Mouse (Mus musculus) liver, embryonic 14.5 days (tissue): ENCODE results near the gene Grip1. TPM values are rescaled to one million over a fixed set of nuclear protein-coding genes. Genes with fewer than 3 reads are reported as not detected.

Source experiments
- ATAC-seq: fragments of 200-750 bp; cut with Nextera tagmentation; 2 replicates; pipeline ENCODE4 v1.8.0; 2017; ENCODE audit warnings: moderate number of reproducible peaks, mild to moderate bottlenecking, moderate library complexity; ENCODE audit not compliant: insufficient read depth
- DNase-seq, 3 experiments: peaks; one replicate each; pipeline ENCODE4 v3.0.0-alpha.2; 2012 to 2013; ENCODE audit warnings: low read depth in 3 of 3, low spot score in 3 of 3
- H3K27ac ChIP-seq: fragments of 300-500 bp; sonication (generic); 2 replicates; pipeline ENCODE4 v1.5.1; 2014; ENCODE audit warnings: moderate library complexity, mild to moderate bottlenecking, control low read depth, inconsistent platforms
- H3K27me3 ChIP-seq: fragments of 300-500 bp; sonication (generic); 2 replicates; pipeline ENCODE4 v1.6.1; 2014; ENCODE audit warnings: mild to moderate bottlenecking, low read length, moderate library complexity; ENCODE audit not compliant: control insufficient read depth, insufficient read depth
- H3K36me3 ChIP-seq: fragments of 300-500 bp; sonication (generic); replicated peaks from 2 replicates; pipeline ENCODE4 v1.6.1; 2014; ENCODE audit warnings: low read depth; ENCODE audit not compliant: control insufficient read depth, insufficient read depth
- H3K4me1 ChIP-seq, 2 experiments: fragments of 200-500 bp in 1 of 2; fragments of 300-500 bp in 1 of 2; sonication (generic) in 1 of 2; replicated peaks; 2 replicates each; pipeline ENCODE4 v1.6.1; 2012 to 2014; ENCODE audit warnings: antibody characterized with exemption in 1 of 2, inconsistent platforms in 1 of 2, low read length in 1 of 2; ENCODE audit not compliant: control insufficient read depth in 2 of 2, insufficient read depth in 2 of 2
- H3K4me2 ChIP-seq: fragments of 300-500 bp; sonication (generic); 2 replicates; pipeline ENCODE4 v1.6.1; 2014; ENCODE audit warnings: low read depth, mild to moderate bottlenecking, control low read depth, moderate library complexity
- H3K4me3 ChIP-seq, 2 experiments: fragments of 200-500 bp in 1 of 2; fragments of 300-500 bp in 1 of 2; sonication (generic) in 1 of 2; 2 replicates each; pipeline ENCODE4 v1.5.1; 2012 to 2014; ENCODE audit warnings: low read depth in 2 of 2, low read length in 2 of 2, mild to moderate bottlenecking in 2 of 2, control low read depth in 1 of 2, inconsistent platforms in 1 of 2, moderate library complexity in 1 of 2; ENCODE audit not compliant: insufficient read depth in 1 of 2
- H3K9ac ChIP-seq: fragments of 300-500 bp; sonication (generic); replicated peaks from 2 replicates; pipeline ENCODE4 v1.6.1; 2014; ENCODE audit warnings: mild to moderate bottlenecking, control low read depth, moderate library complexity
- H3K9me3 ChIP-seq: fragments of 300-500 bp; sonication (generic); 2 replicates; pipeline ENCODE4 v1.6.1; 2016; ENCODE audit warnings: low read length, mixed read lengths; ENCODE audit not compliant: control insufficient read depth
- CTCF ChIP-seq: IDR thresholded peaks from 2 replicates; pipeline ENCODE4 v1.5.1; 2016; ENCODE audit warnings: antibody characterized with exemption, low read depth, control low read depth
- EP300 ChIP-seq: IDR thresholded peaks from 2 replicates; pipeline ENCODE4 v1.6.1; 2016; ENCODE audit warnings: antibody characterized with exemption, low read depth
- WGBS: fragments of 180-500 bp; shearing (Covaris S2); extraction: QIAGEN DNeasy Blood & Tissue Kit; methylation state at CpG from one replicate; pipeline ENCODE4 v1.1.7; 2014; ENCODE audit not compliant: insufficient replicate concordance; 5-methylcytosine and 5-hydroxymethylcytosine counted together
- polyA plus RNA-seq, 2 experiments: library from polyadenylated mRNA; depleted of rRNA in 1 of 2; stranded (reverse) in 1 of 2; unstranded in 1 of 2; fragments of >200 nt; fragmentation: Nextera tagmentation in 1 of 2; extraction: Ambion mirVana in 1 of 2; gene quantifications; 2 replicates each; pipeline versions ENCODE4 v1.2.1 to v1.2.3; 2012 to 2014

Gene Grip1
- polyA plus RNA-seq, 2 experiments: 0.37 to 0.56 TPM

DNA sequence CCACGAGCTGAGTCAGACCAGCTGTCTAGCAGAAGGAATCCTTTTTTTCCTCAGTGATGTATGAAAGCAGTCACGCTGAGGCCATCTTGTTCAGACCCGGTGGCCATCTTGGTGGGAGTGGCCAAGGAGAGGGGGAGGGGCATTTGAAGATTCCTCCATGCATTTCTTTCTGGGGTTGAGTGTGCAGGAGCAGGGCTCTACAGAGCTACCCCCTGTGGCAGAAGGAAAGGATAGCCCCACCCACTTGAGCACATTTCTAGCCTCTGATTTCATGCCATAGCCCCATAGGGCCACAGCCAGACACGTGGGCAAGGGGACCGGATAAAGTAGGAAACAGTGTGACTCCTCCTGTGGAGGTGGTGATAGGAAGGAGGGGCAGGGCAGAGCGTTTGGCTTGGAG lies 481.6 kb downstream of the Grip1 start:
- ATAC-seq: no peak
- no peaks in the 10 kb centered on the region for H3K36me3 ChIP-seq
- no peak overlapping the region for H3K27ac ChIP-seq
- no peaks in the 10 kb centered on the region for H3K27me3 ChIP-seq
- H3K9ac ChIP-seq: no peak overlapping the region
- H3K4me1 ChIP-seq: no peaks in the 10 kb centered on the region
- WGBS: 70% methylated on average over 6 of the region's 6 CpGs
- TF ChIP-seq EP300 (no peak), CTCF (no peak)
- H3K4me3 ChIP-seq: no peak overlapping the region
- H3K9me3 ChIP-seq: no peaks in the 10 kb centered on the region; the same call in 1 of the 2 replicates
- H3K4me2 ChIP-seq: no peak overlapping the region
- DNase-seq: no peak

DNA sequence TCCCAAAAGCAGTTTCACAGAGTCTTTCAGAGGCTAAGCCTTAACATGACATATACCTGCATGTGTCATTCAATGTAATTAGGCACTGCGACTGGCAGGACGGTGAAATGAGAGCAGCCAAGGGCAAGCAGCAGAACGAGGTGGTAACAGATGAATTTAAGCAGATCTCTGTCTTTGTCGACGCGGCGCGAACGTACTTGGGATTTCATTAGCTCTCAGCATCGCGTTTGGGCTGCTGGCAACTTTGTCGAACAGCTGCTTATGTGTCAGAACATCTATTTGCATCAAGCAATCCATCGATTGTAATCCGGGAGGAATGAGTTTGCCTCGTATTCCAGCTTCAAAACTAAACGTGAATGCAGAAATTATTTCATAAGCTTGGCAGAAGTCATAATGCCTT lies 483.9 kb downstream of the Grip1 start:
- 81% methylated on average over 16 of the region's 16 CpGs for WGBS
- DNase-seq (no peak), ATAC-seq (no peak)
- Histone ChIP-seq H3K9ac (no peak overlapping the region), H3K27ac (no peak overlapping the region), H3K9me3 (no peaks in the 10 kb centered on the region; the same call in 1 of the 2 replicates), H3K36me3 (no peaks in the 10 kb centered on the region), H3K27me3 (no peaks in the 10 kb centered on the region), H3K4me1 (no peaks in the 10 kb centered on the region), H3K4me3 (no peak overlapping the region), H3K4me2 (no peak overlapping the region)
- TF ChIP-seq CTCF (no peak), EP300 (no peak)

DNA sequence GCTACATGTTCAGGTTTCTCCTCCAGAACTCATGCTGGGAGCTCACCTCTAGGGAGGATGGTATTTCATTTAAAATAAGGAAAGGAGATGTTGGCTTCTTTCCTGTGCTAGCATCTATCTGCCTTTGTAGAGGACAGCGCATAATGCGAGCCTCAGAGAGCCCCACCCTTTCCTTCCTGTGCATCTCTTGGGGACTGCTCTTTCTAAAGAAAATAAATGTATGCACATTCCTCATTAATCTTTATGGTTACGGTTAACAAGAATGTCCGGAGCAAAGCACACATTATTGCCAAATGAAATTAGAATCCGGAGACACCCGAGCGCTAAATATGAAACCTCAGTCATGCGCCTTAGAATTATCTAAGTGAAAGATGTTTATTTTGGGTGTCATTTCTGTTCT lies 490.3 kb downstream of the Grip1 start:
- no peaks in the 10 kb centered on the region for H3K27me3 ChIP-seq
- H3K4me1 ChIP-seq: no peaks in the 10 kb centered on the region
- H3K36me3 ChIP-seq: no peaks in the 10 kb centered on the region
- DNase-seq (no peak), ATAC-seq (no peak)
- no peak overlapping the region for H3K4me2 ChIP-seq
- TF ChIP-seq EP300: no peak
- TF ChIP-seq CTCF: no peak
- WGBS: 71% methylated on average over 8 of the region's 8 CpGs
- no peak overlapping the region for H3K4me3 ChIP-seq
- no peak overlapping the region for H3K27ac ChIP-seq
- no peaks in the 10 kb centered on the region for H3K9me3 ChIP-seq
- no peak overlapping the region for H3K9ac ChIP-seq

DNA sequence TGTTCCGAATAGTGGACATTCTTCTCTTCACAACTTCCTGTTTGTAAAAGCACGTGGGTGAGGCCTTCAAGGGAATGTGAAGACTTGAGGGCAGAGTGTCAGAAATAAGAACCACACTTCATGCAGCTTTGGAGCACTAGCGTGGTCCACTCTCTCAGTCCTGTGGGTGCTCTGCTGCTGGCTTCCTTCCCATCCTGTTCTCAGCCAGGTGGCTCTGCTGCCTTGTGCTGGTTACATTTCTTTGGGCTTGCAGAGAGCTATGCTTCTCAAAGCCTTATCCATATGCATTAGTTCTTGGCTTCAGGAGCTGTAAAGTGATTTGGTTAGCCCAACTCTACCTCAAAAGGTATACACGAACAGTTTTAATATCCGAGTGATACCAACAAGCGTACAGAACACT lies 497.8 kb downstream of the Grip1 start:
- no peak overlapping the region for H3K27ac ChIP-seq
- ATAC-seq: no peak
- no peak overlapping the region for H3K9ac ChIP-seq

GRCm38 (mm10) chr10:119957260-119957955 lies 503.8 kb downstream of the Grip1 start:
- no peak for DNase-seq
- no peaks in the 10 kb centered on the region for H3K4me1 ChIP-seq
- no peaks in the 10 kb centered on the region for H3K36me3 ChIP-seq
- TF ChIP-seq EP300 (no peak), CTCF (no peak)
- H3K27ac ChIP-seq: no peak overlapping the region
- no peaks in the 10 kb centered on the region for H3K27me3 ChIP-seq
- WGBS: 76% methylated on average over 17 of the region's 17 CpGs
- H3K9me3 ChIP-seq: no peaks in the 10 kb centered on the region
- H3K4me2 ChIP-seq: no peak overlapping the region
- H3K9ac ChIP-seq: no peak overlapping the region
- no peak overlapping the region for H3K4me3 ChIP-seq
- ATAC-seq: no peak

More for the DNA sequence above, 497.8 kb downstream of the Grip1 start:
- no peak for DNase-seq
- Histone ChIP-seq H3K27me3 (no peaks in the 10 kb centered on the region), H3K4me3 (no peak overlapping the region), H3K4me1 (no peaks in the 10 kb centered on the region), H3K4me2 (no peak overlapping the region), H3K36me3 (no peaks in the 10 kb centered on the region), H3K9me3 (no peaks in the 10 kb centered on the region)
- 54% methylated on average over 6 of the region's 6 CpGs for WGBS
- no peak for TF ChIP-seq EP300
- no peak for TF ChIP-seq CTCF
